Mouse (Mus musculus) urinary bladder, postnatal 14 days (tissue): Measurements from ENCODE around the gene Hspb1.

Experiments used
- DNase-seq: peaks from one replicate; pipeline ENCODE4 v3.0.0; 2021; ENCODE audit warnings: low spot score

Gene Hspb1

GRCm38 (mm10) chr5:135888405-135889215 is 891 bp downstream of the Hspb1 start:
- no peak for DNase-seq

- no peak for DNase-seq
Measured at GRCm38 (mm10) chr5:135890323-135890722, 2.6 kb downstream of the Hspb1 start.

GRCm38 (mm10) chr5:135890920-135891319 is 3.2 kb downstream of the Hspb1 start:
- DNase-seq, result no peak

GRCm38 (mm10) chr5:135892589-135893351 is 5.1 kb downstream of the Hspb1 start:
- peak; percentile 76 for DNase-seq

- no peak for DNase-seq
Measured at GRCm38 (mm10) chr5:135894958-135895357, 7.2 kb downstream of the Hspb1 start.

- peak; percentile 50 for DNase-seq
Measured at GRCm38 (mm10) chr5:135898028-135898427, 10.3 kb downstream of the Hspb1 start.

- no peak for DNase-seq
Measured at GRCm38 (mm10) chr5:135898995-135899394, 11.3 kb downstream of the Hspb1 start.

GRCm38 (mm10) chr5:135899833-135900232 is 12.1 kb downstream of the Hspb1 start:
- no peak for DNase-seq

- DNase-seq, result no peak
Measured at GRCm38 (mm10) chr5:135900701-135901100, 13.0 kb downstream of the Hspb1 start.

- DNase-seq, result no peak
Measured at GRCm38 (mm10) chr5:135901354-135902095, 13.8 kb downstream of the Hspb1 start.

GRCm38 (mm10) chr5:135903058-135903457 is 15.3 kb downstream of the Hspb1 start:
- DNase-seq, result no peak

- peak; percentile 91 for DNase-seq
Measured at GRCm38 (mm10) chr5:135903551-135904151, 15.9 kb downstream of the Hspb1 start.

- no peak for DNase-seq
Measured at GRCm38 (mm10) chr5:135904259-135904658, 16.5 kb downstream of the Hspb1 start.

GRCm38 (mm10) chr5:135905320-135906225 is 17.9 kb downstream of the Hspb1 start:
- no peak for DNase-seq

- no peak for DNase-seq
Measured at GRCm38 (mm10) chr5:135906846-135907245, 19.1 kb downstream of the Hspb1 start.

- DNase-seq, result peak; percentile 50
Measured at GRCm38 (mm10) chr5:135907256-135907655, 19.5 kb downstream of the Hspb1 start.

GRCm38 (mm10) chr5:135908185-135908584 is 20.5 kb downstream of the Hspb1 start:
- DNase-seq, result no peak

- DNase-seq, result no peak
Measured at GRCm38 (mm10) chr5:135908989-135909388, 21.3 kb downstream of the Hspb1 start.

- no peak for DNase-seq
Measured at GRCm38 (mm10) chr5:135909646-135910045, 21.9 kb downstream of the Hspb1 start.

- DNase-seq, result no peak
Measured at GRCm38 (mm10) chr5:135910813-135911212, 23.1 kb downstream of the Hspb1 start.

- no peak for DNase-seq
Measured at GRCm38 (mm10) chr5:135911633-135912220, 24.0 kb downstream of the Hspb1 start.
